Mouse (Mus musculus) brain, embryonic 14.5 days (tissue): ENCODE measurements around the gene Ikzf4. TPM values are rescaled to one million over a fixed set of nuclear protein-coding genes. Genes with fewer than 3 reads are reported as not detected.
"Not testable (repeated sequence)": the region's sequence is repeated elsewhere in the genome, so short reads cannot be mapped to it uniquely, and the experiment has no call there.

ENCODE experiments used
- DNase-seq: peaks from one replicate; pipeline ENCODE4 v3.0.0-alpha.2; 2011; ENCODE audit warnings: low read depth
- CTCF ChIP-seq: fragments of 200-500 bp; IDR thresholded peaks from 2 replicates; pipeline ENCODE4 v1.5.1; 2012; ENCODE audit warnings: inconsistent platforms, mild to moderate bottlenecking, moderate library complexity, borderline replicate concordance; ENCODE audit not compliant: insufficient read depth, insufficient read length; ENCODE audit errors: extremely low read depth
- POLR2A ChIP-seq: fragments of 200-500 bp; IDR thresholded peaks from 2 replicates; pipeline ENCODE4 v1.6.1; 2012; ENCODE audit warnings: mild to moderate bottlenecking, inconsistent platforms, borderline replicate concordance; ENCODE audit not compliant: poor library complexity, insufficient read depth, insufficient read length, severe bottlenecking; ENCODE audit errors: extremely low read depth
- polyA plus RNA-seq: library from polyadenylated mRNA; depleted of rRNA; stranded (reverse); fragments of >200 nt; gene quantifications from 2 replicates; pipeline ENCODE4 v1.2.3, GENCODE M21; 2012

Ikzf4 gene
- polyA plus RNA-seq, 1 experiment = 31.3 TPM

DNA sequence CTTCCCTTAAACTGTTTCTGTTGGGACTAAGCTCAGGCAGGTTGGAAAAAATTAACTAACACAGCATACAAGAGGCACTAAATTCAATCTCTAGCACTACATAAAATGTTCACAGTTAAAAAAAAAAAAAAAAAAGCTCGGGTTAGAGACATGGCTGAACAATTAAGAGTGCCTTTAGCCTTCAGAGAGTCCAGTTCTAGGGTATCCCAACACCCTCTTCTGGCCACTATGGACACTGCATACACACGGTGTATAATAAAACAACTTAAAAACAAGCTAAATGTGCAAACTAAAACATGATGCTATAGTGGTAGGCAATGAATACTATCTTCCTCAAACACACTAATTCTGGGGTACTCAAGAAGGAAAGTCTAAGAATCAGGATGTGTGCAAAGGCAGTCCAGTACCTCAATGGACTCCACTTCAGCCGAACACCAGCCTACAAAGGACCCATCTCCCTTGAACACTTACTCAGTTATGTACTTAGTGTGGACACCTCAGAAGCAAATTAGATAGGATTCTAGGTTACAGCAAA, 23.7 kb downstream of the Ikzf4 start:
- DNase-seq = no peak
- no peak for TF ChIP-seq POLR2A
- no peak for TF ChIP-seq CTCF

DNA sequence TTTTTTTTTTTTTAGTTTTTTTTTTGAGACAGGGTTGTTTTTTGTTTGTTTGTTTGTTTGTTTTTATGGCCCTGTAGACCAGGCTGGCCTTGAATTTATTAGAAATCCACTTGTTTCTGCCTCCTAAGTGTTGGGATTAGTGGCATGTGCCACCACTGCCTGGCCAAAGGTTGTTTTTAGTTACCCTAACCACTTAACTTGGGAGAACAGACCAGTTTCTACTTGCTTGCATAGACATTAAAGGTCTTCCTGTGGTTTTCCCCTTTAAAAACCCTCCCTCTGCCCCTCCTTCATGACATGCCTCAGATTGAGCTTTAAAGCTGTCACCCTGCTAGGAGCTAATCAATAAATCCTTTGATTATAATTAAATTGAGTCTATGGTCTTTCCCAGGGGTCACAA, 25.6 kb downstream of the Ikzf4 start:
- TF ChIP-seq CTCF (no peak), POLR2A (no peak)
- no peak for DNase-seq

GRCm38 (mm10) chr10:128619148-128619547, 26.6 kb downstream of the Ikzf4 start:
- DNase-seq = not testable (repeated sequence)

DNA sequence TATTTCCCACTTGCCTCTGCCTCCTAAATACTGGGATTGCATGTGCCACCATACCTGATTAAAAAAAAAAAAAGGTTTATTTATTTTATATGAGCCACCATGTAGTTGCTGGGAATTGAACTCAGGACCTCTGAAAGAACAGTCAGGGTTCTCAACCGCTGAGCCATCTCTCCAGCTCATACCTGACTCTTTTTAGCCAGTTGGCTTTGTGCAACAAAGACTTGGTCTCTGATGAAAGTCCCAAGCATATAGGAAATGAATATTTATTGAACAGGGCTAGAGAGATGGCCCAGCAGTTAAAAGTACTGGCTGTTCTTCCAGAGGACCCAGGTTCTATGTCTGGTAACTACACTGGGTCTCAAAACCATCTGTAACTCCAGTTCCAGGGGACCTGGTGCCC, 27.2 kb downstream of the Ikzf4 start:
- no peak for DNase-seq

GRCm38 (mm10) chr10:128615798-128616448, 29.9 kb downstream of the Ikzf4 start:
- not testable (repeated sequence) for DNase-seq

More for the DNA sequence above, 27.2 kb downstream of the Ikzf4 start:
- TF ChIP-seq CTCF = no peak
- TF ChIP-seq POLR2A = no peak

GRCm38 (mm10) chr10:128614934-128615333, 30.9 kb downstream of the Ikzf4 start:
- TF ChIP-seq CTCF = no peak
- TF ChIP-seq POLR2A = no peak
- DNase-seq = no peak

GRCm38 (mm10) chr10:128613820-128614219, 32.0 kb downstream of the Ikzf4 start:
- DNase-seq = not testable (repeated sequence)

GRCm38 (mm10) chr10:128613154-128613440, 32.7 kb downstream of the Ikzf4 start:
- no peak for DNase-seq
- TF ChIP-seq POLR2A = no peak
- TF ChIP-seq CTCF = no peak

DNA sequence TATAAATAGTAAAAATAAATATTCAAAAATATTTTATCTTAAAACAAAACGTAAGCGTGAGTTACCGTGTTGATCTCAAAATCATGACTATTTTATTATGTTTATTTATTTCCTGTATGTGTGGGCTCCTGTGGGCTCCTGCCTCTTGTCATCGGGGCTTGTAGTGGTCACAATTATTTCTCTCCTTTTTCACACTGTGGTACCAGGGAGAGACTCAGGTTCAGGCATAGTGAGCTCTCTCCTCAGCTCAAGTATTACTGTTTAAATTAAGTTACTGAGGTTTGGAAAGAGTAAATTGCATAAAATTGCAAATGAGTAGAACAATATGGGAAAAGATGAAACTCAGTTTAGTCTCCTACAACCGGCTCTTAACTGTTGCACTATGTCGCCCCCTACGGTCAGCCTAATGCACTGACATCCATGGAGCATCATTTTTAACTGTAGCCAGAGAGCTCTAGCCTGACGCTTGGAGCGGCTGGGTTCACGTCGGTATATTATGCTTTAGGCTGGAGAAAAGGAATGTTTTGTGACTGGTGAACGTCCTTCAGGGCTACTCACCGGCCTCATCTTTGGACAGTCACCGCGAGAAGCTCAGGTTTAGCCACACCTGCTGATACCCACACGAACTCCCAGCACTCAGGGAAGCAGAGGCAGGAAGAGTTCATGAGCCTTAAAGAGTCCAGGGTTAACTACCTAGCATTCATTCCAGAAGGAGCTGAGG, 33.2 kb downstream of the Ikzf4 start:
- peak; percentile 90 for DNase-seq
- TF ChIP-seq CTCF = peak; percentile 87
- TF ChIP-seq POLR2A = no peak

DNA sequence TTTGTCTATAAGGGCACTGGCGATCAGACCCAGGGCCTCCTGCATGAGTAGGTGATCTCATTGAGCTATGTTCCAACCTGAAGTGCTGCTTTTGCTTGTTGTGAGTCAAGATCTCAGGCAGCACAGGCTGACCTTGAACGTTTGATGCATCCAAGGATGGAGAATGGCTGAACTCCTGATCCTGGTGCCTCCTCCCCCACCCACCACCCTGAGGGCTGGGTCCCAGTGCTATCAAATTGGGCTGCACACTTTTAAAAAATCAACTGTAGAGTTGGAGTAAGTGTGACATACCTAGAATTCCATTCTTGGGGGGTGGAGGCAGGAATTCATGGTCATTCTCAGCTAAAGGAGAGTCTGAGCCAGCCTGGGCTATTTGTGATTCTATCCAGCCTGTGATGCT, 39.3 kb downstream of the Ikzf4 start:
- no peak for TF ChIP-seq POLR2A
- no peak for TF ChIP-seq CTCF
- DNase-seq = no peak

- DNase-seq = no peak
- TF ChIP-seq POLR2A = no peak
- TF ChIP-seq CTCF = no peak
Measured at GRCm38 (mm10) chr10:128602470-128603128, 43.2 kb downstream of the Ikzf4 start.

GRCm38 (mm10) chr10:128601499-128601898, 44.3 kb downstream of the Ikzf4 start:
- no peak for DNase-seq
- TF ChIP-seq CTCF (no peak), POLR2A (no peak)
